ENCODE assay signal across 8 mouse cellular contexts in the genomic region with DNA sequence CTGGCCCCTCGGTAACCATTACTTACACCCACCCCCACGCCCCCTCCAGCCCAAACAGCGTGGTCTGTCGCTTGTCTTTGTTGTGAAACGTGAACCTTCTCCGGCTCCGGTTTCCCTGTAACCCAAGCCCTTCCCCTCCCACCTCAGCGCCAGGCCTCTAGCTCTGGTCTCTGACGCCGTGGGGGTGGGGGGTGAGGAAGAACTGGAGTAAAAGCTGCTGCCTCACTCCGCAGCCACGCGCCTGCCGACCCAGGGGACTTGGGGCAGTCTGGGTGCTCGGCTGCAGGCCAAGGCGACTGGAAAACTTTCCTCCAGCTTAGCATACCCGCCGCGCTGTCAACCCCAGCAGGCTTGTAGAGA. TPM values are rescaled to one million over a fixed set of nuclear protein-coding genes. Genes with fewer than 3 reads are reported as not detected.
A peak's percentile ranks its signal among the peaks of the same experiment; 100 is the strongest.
DNase-seq lines count a peak whose midpoint lies in the region; ATAC-seq and TF ChIP-seq lines count a peak whose summit lies in the region.

No protein-coding gene starts in this region.

- H3K27ac ChIP-seq in heart, embryonic 10.5 days: peak overlapping the region; percentile 98
- H3K27ac ChIP-seq in kidney, embryonic 14.5 days (ENCODE audit: low read depth, low read length): peak overlapping the region; percentile 87
- peak overlapping the region; percentile 92; the same call in 1 of the 2 replicates for H3K27ac ChIP-seq in lung, postnatal 0 days (ENCODE audit: low read length)
- peak overlapping the region; percentile 99 for H3K27ac ChIP-seq in stomach, embryonic 14.5 days (ENCODE audit: low read length)

- no peak for TF ChIP-seq CTCF in lung, postnatal 0 days (IDR thresholded peaks at IDR 0.05)

- under 1% methylated on average over 19 of the region's 19 CpGs for WGBS in heart, embryonic 10.5 days
- WGBS in kidney, embryonic 14.5 days: 0% methylated on average over 19 of the region's 19 CpGs
- WGBS in lung, postnatal 0 days: under 1% methylated on average over 19 of the region's 19 CpGs
- under 1% methylated on average over 19 of the region's 19 CpGs for whole genome bisulfite sequencing in stomach, embryonic 14.5 days

- H3K9ac ChIP-seq in kidney, embryonic 14.5 days (ENCODE audit: low read depth, low read length): peak overlapping the region; percentile 92
- H3K9ac ChIP-seq in lung, postnatal 0 days (replicated peaks; ENCODE audit: low read depth): 0 out of 2 replicates have a peak overlapping the region, but pooled peaks have one; percentile 55
- peak overlapping the region; percentile 93 for H3K9ac ChIP-seq in stomach, embryonic 14.5 days (replicated peaks; ENCODE audit: low read depth, low read length)

- H3K4me2 ChIP-seq in kidney, embryonic 14.5 days (replicated peaks; ENCODE audit: low read depth, low read length): peak overlapping the region; percentile 95
- H3K4me2 ChIP-seq in lung, postnatal 0 days (replicated peaks; ENCODE audit: low read depth, low read length): peak overlapping the region; percentile 93
- H3K4me2 ChIP-seq in stomach, embryonic 14.5 days (replicated peaks; ENCODE audit: low read depth, low read length): peak overlapping the region; percentile 89

- peak; percentile 91 for DNase-seq in embryo, embryonic 11 days
- peak; percentile 92 for DNase-seq in heart, embryonic 10.5 days (ENCODE audit: low spot score)
- DNase-seq in lung, postnatal 0 days (ENCODE audit: low spot score): peak; percentile 78
- no peak for DNase-seq in cerebellum, postnatal 25 days

- H3K4me3 ChIP-seq in megakaryocyte, embryonic 14.5 days (replicated peaks): peak overlapping the region; percentile 93
- peak overlapping the region; percentile 87 for H3K4me3 ChIP-seq in heart, embryonic 10.5 days
- H3K4me3 ChIP-seq in kidney, embryonic 14.5 days (ENCODE audit: low read length): peak overlapping the region; percentile 78
- peak overlapping the region; percentile 69 for H3K4me3 ChIP-seq in lung, postnatal 0 days (ENCODE audit: low read depth, low read length)
- peak overlapping the region; percentile 80 for H3K4me3 ChIP-seq in stomach, embryonic 14.5 days (ENCODE audit: low read depth, low read length)

- no peak for ATAC-seq in megakaryocyte, adult 5-6 weeks (ENCODE audit: poor library complexity, severe bottlenecking)
- peak; percentile 15 for ATAC-seq in kidney, embryonic 14.5 days (ENCODE audit: low FRiP score, low TSS enrichment)
- no peak for ATAC-seq in lung, postnatal 0 days
- peak; percentile 19 for ATAC-seq in stomach, embryonic 14.5 days (ENCODE audit: insufficient number of reproducible peaks, insufficient read depth, low FRiP score, low read depth)

- H3K27me3 ChIP-seq in megakaryocyte, embryonic 14.5 days (replicated peaks): peaks cover 38% of the 10 kb centered on the region
- peaks cover 16% of the 10 kb centered on the region for H3K27me3 ChIP-seq in heart, embryonic 10.5 days (ENCODE audit: insufficient read depth, poor library complexity, severe bottlenecking)
- H3K27me3 ChIP-seq in kidney, embryonic 14.5 days (ENCODE audit: control insufficient read depth, insufficient read depth, low read length): no peaks in the 10 kb centered on the region
- H3K27me3 ChIP-seq in lung, postnatal 0 days (replicated peaks; ENCODE audit: insufficient read depth, low read length): no peaks in the 10 kb centered on the region
- no peaks in the 10 kb centered on the region for H3K27me3 ChIP-seq in stomach, embryonic 14.5 days (ENCODE audit: control insufficient read depth, insufficient read depth, low read length)

- peaks cover 21% of the 10 kb centered on the region for H3K36me3 ChIP-seq in megakaryocyte, embryonic 14.5 days (replicated peaks; ENCODE audit: low read length)
- H3K36me3 ChIP-seq in heart, embryonic 10.5 days: peaks cover 23% of the 10 kb centered on the region; the same call in 1 of the 2 replicates
- H3K36me3 ChIP-seq in kidney, embryonic 14.5 days (ENCODE audit: control insufficient read depth, insufficient read depth, low read length): peaks cover 16% of the 10 kb centered on the region
- no peaks in the 10 kb centered on the region for H3K36me3 ChIP-seq in lung, postnatal 0 days (ENCODE audit: insufficient read depth, low read length)
- peaks cover 4% of the 10 kb centered on the region for H3K36me3 ChIP-seq in stomach, embryonic 14.5 days (ENCODE audit: control insufficient read depth, insufficient read depth, low read length)

- H3K9me3 ChIP-seq in megakaryocyte, embryonic 14.5 days: no peaks in the 10 kb centered on the region
- H3K9me3 ChIP-seq in heart, embryonic 10.5 days: no peaks in the 10 kb centered on the region
- H3K9me3 ChIP-seq in kidney, embryonic 14.5 days (ENCODE audit: control insufficient read depth, low read length): no peaks in the 10 kb centered on the region
- H3K9me3 ChIP-seq in lung, postnatal 0 days (ENCODE audit: low read length): no peaks in the 10 kb centered on the region
- no peaks in the 10 kb centered on the region for H3K9me3 ChIP-seq in stomach, embryonic 14.5 days (ENCODE audit: control insufficient read depth, low read depth, low read length)

- peaks cover 73% of the 10 kb centered on the region for H3K4me1 ChIP-seq in megakaryocyte, embryonic 14.5 days
- peaks cover 63% of the 10 kb centered on the region for H3K4me1 ChIP-seq in heart, embryonic 10.5 days
- H3K4me1 ChIP-seq in kidney, embryonic 14.5 days (ENCODE audit: control insufficient read depth, insufficient read depth, low read length): peaks cover 33% of the 10 kb centered on the region
- peaks cover 14% of the 10 kb centered on the region for H3K4me1 ChIP-seq in lung, postnatal 0 days (ENCODE audit: insufficient read depth, low read depth, low read length)
- H3K4me1 ChIP-seq in stomach, embryonic 14.5 days (ENCODE audit: control insufficient read depth, insufficient read depth, low read length): peaks cover 24% of the 10 kb centered on the region

- TF ChIP-seq EP300 in lung, postnatal 0 days (IDR thresholded peaks at IDR 0.05): no peak

RNA-seq across cellular contexts. Expression of a gene that starts 1.3 kb away (rescaled TPM):
- polyA plus RNA-seq in megakaryocyte, embryonic 14.5 days (2012; ENCODE audit: insufficient read depth, low replicate concordance): 11.5 and 23.2 TPM in 2 replicates
- 0.18 TPM in 1 of 2 replicates, not detected in the other for total RNA-seq in megakaryocyte, adult 5-6 weeks (2015)
- total RNA-seq in megakaryocyte, adult 5-6 weeks (2017): 0.04 and 0.07 TPM in 2 replicates
- polyA plus RNA-seq in heart, embryonic 10.5 days (2016; fragmentation: Nextera tagmentation; extraction: Ambion mirVana): 5.7 and 6.1 TPM in 2 replicates
- polyA plus RNA-seq in kidney, embryonic 14.5 days (2014; fragmentation: Nextera tagmentation; extraction: Ambion mirVana): 13.3 and 13.6 TPM in 2 replicates
- 4.2 and 4.7 TPM in 2 replicates for polyA plus RNA-seq in lung, postnatal 0 days (2015; fragmentation: Nextera tagmentation; extraction: Ambion mirVana)
- polyA plus RNA-seq in stomach, embryonic 14.5 days (2014; fragmentation: Nextera tagmentation; extraction: Ambion mirVana): 17.4 and 18.6 TPM in 2 replicates

RNA-seq across cellular contexts. Expression of a gene that starts 12.1 kb away (rescaled TPM):
- 7.7 and 25.2 TPM in 2 replicates for polyA plus RNA-seq in megakaryocyte, embryonic 14.5 days (2012; ENCODE audit: insufficient read depth, low replicate concordance)
- 2.2 and 5.4 TPM in 2 replicates for total RNA-seq in megakaryocyte, adult 5-6 weeks (2015)
- 2.7 and 3.1 TPM in 2 replicates for total RNA-seq in megakaryocyte, adult 5-6 weeks (2017)
- 16.9 and 17.7 TPM in 2 replicates for polyA plus RNA-seq in heart, embryonic 10.5 days (2016; fragmentation: Nextera tagmentation; extraction: Ambion mirVana)
- 12.1 and 14.9 TPM in 2 replicates for polyA plus RNA-seq in kidney, embryonic 14.5 days (2014; fragmentation: Nextera tagmentation; extraction: Ambion mirVana)
- polyA plus RNA-seq in lung, postnatal 0 days (2015; fragmentation: Nextera tagmentation; extraction: Ambion mirVana): 11.5 and 14.7 TPM in 2 replicates
- polyA plus RNA-seq in stomach, embryonic 14.5 days (2014; fragmentation: Nextera tagmentation; extraction: Ambion mirVana): 70.9 and 72.0 TPM in 2 replicates

RNA-seq across cellular contexts. Expression of a gene that starts 19.7 kb away (rescaled TPM):
- 13.4 and 30.3 TPM in 2 replicates for polyA plus RNA-seq in megakaryocyte, embryonic 14.5 days (2012; ENCODE audit: insufficient read depth, low replicate concordance)
- total RNA-seq in megakaryocyte, adult 5-6 weeks (2015): 4.1 and 6.2 TPM in 2 replicates
- 1.0 and 1.3 TPM in 2 replicates for total RNA-seq in megakaryocyte, adult 5-6 weeks (2017)
- polyA plus RNA-seq in heart, embryonic 10.5 days (2016; fragmentation: Nextera tagmentation; extraction: Ambion mirVana): 14.8 and 18.0 TPM in 2 replicates
- 20.5 and 23.2 TPM in 2 replicates for polyA plus RNA-seq in kidney, embryonic 14.5 days (2014; fragmentation: Nextera tagmentation; extraction: Ambion mirVana)
- 9.7 and 12.0 TPM in 2 replicates for polyA plus RNA-seq in lung, postnatal 0 days (2015; fragmentation: Nextera tagmentation; extraction: Ambion mirVana)
- 14.3 and 16.8 TPM in 2 replicates for polyA plus RNA-seq in stomach, embryonic 14.5 days (2014; fragmentation: Nextera tagmentation; extraction: Ambion mirVana)

RNA-seq across cellular contexts. Expression of a gene that starts 22.4 kb away (rescaled TPM):
- not detected in 2 replicates for polyA plus RNA-seq in megakaryocyte, embryonic 14.5 days (2012; ENCODE audit: insufficient read depth, low replicate concordance)
- 0.05 TPM in 1 of 2 replicates, not detected in the other for total RNA-seq in megakaryocyte, adult 5-6 weeks (2015)
- 0.29 TPM in 1 of 2 replicates, not detected in the other for total RNA-seq in megakaryocyte, adult 5-6 weeks (2017)
- polyA plus RNA-seq in heart, embryonic 10.5 days (2016; fragmentation: Nextera tagmentation; extraction: Ambion mirVana): 1.7 and 2.1 TPM in 2 replicates
- 2.3 and 4.5 TPM in 2 replicates for polyA plus RNA-seq in kidney, embryonic 14.5 days (2014; fragmentation: Nextera tagmentation; extraction: Ambion mirVana)
- 0.20 and 0.23 TPM in 2 replicates for polyA plus RNA-seq in lung, postnatal 0 days (2015; fragmentation: Nextera tagmentation; extraction: Ambion mirVana)
- polyA plus RNA-seq in stomach, embryonic 14.5 days (2014; fragmentation: Nextera tagmentation; extraction: Ambion mirVana): 4.6 and 5.7 TPM in 2 replicates

RNA-seq across cellular contexts. Expression of a gene that starts 23.9 kb away (rescaled TPM):
- polyA plus RNA-seq in megakaryocyte, embryonic 14.5 days (2012; ENCODE audit: insufficient read depth, low replicate concordance): 28.9 and 35.0 TPM in 2 replicates
- total RNA-seq in megakaryocyte, adult 5-6 weeks (2015): 1.5 and 1.9 TPM in 2 replicates
- total RNA-seq in megakaryocyte, adult 5-6 weeks (2017): 6.5 and 6.9 TPM in 2 replicates
- polyA plus RNA-seq in heart, embryonic 10.5 days (2016; fragmentation: Nextera tagmentation; extraction: Ambion mirVana): 12.2 and 13.1 TPM in 2 replicates
- polyA plus RNA-seq in kidney, embryonic 14.5 days (2014; fragmentation: Nextera tagmentation; extraction: Ambion mirVana): 5.7 and 10.0 TPM in 2 replicates
- 9.9 and 10.1 TPM in 2 replicates for polyA plus RNA-seq in lung, postnatal 0 days (2015; fragmentation: Nextera tagmentation; extraction: Ambion mirVana)
- polyA plus RNA-seq in stomach, embryonic 14.5 days (2014; fragmentation: Nextera tagmentation; extraction: Ambion mirVana): 9.1 and 9.5 TPM in 2 replicates

Comparison
In these comparisons a context has a peak if more than half of its experiments do, and no peak if none do; other contexts are left out.
1. ATAC-seq: peak in kidney, embryonic 14.5 days (single experiment) and stomach, embryonic 14.5 days (single experiment); none in megakaryocyte, adult 5-6 weeks (single experiment) and lung, postnatal 0 days (single experiment).
2. DNase-seq: peak in embryo, embryonic 11 days (single experiment), heart, embryonic 10.5 days (single experiment) and lung, postnatal 0 days (single experiment); none in cerebellum, postnatal 25 days (0 of 2).
3. Peak in every context shown above with its lines, with median percentiles within 50 percentile points of each other: H3K4me3 ChIP-seq, H3K27ac ChIP-seq, H3K4me2 ChIP-seq and H3K9ac ChIP-seq.